Mouse (Mus musculus) kidney, embryonic 16.5 days (tissue): ENCODE measurements around the gene Gprin1. TPM values are rescaled to one million over a fixed set of nuclear protein-coding genes. Genes with fewer than 3 reads are reported as not detected.

Source experiments
- ATAC-seq: fragments of 200-750 bp; cut with Nextera tagmentation; 2 replicates; pipeline ENCODE4 v1.8.0; 2017; ENCODE audit warnings: moderate TSS enrichment; ENCODE audit not compliant: low FRiP score, low TSS enrichment
- H3K27ac ChIP-seq: fragments of 300-500 bp; sonication (generic); 2 replicates; pipeline ENCODE4 v1.5.1; 2014; ENCODE audit warnings: low read length
- H3K27me3 ChIP-seq: fragments of 300-500 bp; sonication (generic); 2 replicates; pipeline ENCODE4 v1.6.1; 2014; ENCODE audit warnings: low read length, control low read depth, mixed read lengths; ENCODE audit not compliant: insufficient read depth
- H3K36me3 ChIP-seq: fragments of 300-500 bp; sonication (generic); 2 replicates; pipeline ENCODE4 v1.6.1; 2014; ENCODE audit warnings: low read length, control low read depth, mixed read lengths; ENCODE audit not compliant: insufficient read depth
- H3K4me1 ChIP-seq: fragments of 300-500 bp; sonication (generic); 2 replicates; pipeline ENCODE4 v1.6.1; 2014; ENCODE audit warnings: low read length, control low read depth, mixed read lengths; ENCODE audit not compliant: insufficient read depth
- H3K4me2 ChIP-seq: fragments of 300-500 bp; sonication (generic); replicated peaks from 2 replicates; pipeline ENCODE4 v1.6.1; 2014; ENCODE audit warnings: low read depth, low read length
- H3K4me3 ChIP-seq: fragments of 300-500 bp; sonication (generic); 2 replicates; pipeline ENCODE4 v1.5.1; 2014; ENCODE audit warnings: mild to moderate bottlenecking, low read length
- H3K9ac ChIP-seq: fragments of 300-500 bp; sonication (generic); replicated peaks from 2 replicates; pipeline ENCODE4 v1.6.1; 2014; ENCODE audit warnings: low read length
- H3K9me3 ChIP-seq: fragments of 300-500 bp; sonication (generic); 2 replicates; pipeline ENCODE4 v1.6.1; 2016; ENCODE audit warnings: low read length, control low read depth
- WGBS: fragments of 180-500 bp; shearing (Covaris S2); extraction: QIAGEN DNeasy Blood & Tissue Kit; methylation state at CpG from one replicate; pipeline ENCODE4 v1.1.7; 2014; 5-methylcytosine and 5-hydroxymethylcytosine counted together
- polyA plus RNA-seq: library from polyadenylated mRNA; unstranded; fragments of >200 nt; fragmentation: Nextera tagmentation; extraction: Ambion mirVana; gene quantifications from 2 replicates; pipeline ENCODE4 v1.2.1, GENCODE M21; 2015

Gprin1 gene
- polyA plus RNA-seq, 1 experiment from 2014 or later = 0.06 TPM

DNA sequence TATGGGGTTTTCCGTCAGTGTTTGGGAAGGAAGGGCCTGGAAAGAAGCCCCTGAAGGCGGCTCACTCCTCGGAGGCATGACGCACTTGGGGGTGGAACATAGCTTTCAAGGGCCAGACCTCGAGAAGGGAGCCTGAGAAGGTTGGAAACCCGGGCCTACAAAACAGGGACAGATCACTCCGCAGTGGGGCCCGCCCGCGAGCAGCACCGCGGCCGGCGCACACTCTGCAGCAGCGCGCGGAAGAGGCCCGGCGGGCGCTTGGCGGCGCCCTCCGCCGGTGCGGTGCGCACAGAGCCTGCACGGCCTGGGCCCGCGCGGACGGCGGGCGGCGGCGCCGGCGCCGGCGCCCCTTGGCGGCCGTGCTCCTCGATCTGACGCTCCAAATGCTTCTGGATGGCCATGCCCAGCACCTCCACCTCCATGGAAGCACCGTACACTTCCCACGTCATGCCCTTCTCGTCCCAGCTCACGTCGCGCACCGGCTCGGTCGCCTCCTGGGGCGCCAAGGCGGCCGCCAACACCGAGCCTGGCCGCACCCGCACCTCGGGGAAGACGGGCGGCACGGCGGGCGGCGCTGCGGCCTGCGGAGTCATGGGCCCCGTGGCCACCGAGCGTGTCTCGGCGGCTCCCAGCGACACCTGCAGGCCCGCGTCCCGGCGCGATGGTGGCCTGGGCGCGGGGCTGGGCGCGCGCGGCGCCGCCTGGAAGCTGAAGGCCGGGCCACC is 12.0 kb downstream of the Gprin1 start:
- H3K4me1 ChIP-seq = peaks cover 10% of the 10 kb centered on the region; the same call in 1 of the 2 replicates
- no peaks in the 10 kb centered on the region for H3K9me3 ChIP-seq
- peak; percentile 86 for ATAC-seq
- H3K27ac ChIP-seq = no peak overlapping the region
- peaks cover 44% of the 10 kb centered on the region for H3K27me3 ChIP-seq
- under 1% methylated on average over 70 of the region's 87 CpGs for WGBS
- H3K9ac ChIP-seq = peak overlapping the region; percentile 48
- no peaks in the 10 kb centered on the region for H3K36me3 ChIP-seq
- H3K4me3 ChIP-seq = peak overlapping the region; percentile 49
- H3K4me2 ChIP-seq = peak overlapping the region; percentile 70

DNA sequence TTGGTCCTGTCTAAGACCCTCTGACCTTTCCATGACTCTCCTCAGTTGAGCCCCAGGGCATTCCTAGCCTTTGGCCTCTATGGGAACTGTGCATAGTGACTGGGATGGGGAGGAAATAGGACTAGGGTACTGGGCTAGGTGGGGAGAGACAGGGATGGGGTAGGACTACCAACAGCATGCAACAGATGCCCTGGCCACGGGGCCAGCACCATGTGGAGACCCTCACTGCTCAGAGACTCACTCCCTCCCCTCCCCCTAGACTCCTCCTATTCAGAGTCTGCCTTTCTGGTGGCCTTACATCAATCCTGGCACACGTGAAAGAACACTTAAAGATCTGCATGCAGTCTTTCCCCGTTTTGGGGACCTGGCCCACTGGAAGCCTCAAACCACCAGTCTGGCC is 12.7 kb downstream of the Gprin1 start:
- Histone ChIP-seq H3K27ac (no peak overlapping the region), H3K4me2 (no peak overlapping the region; the same call in 1 of the 2 replicates), H3K9ac (no peak overlapping the region; the same call in 1 of the 2 replicates), H3K9me3 (no peaks in the 10 kb centered on the region), H3K4me1 (peaks cover 10% of the 10 kb centered on the region; the same call in 1 of the 2 replicates), H3K4me3 (peak overlapping the region; percentile 49), H3K36me3 (no peaks in the 10 kb centered on the region), H3K27me3 (peaks cover 44% of the 10 kb centered on the region)
- WGBS = 25% methylated on average over 3 of the region's 3 CpGs
- ATAC-seq = peak; percentile 41; the same call in 1 of the 2 replicates

DNA sequence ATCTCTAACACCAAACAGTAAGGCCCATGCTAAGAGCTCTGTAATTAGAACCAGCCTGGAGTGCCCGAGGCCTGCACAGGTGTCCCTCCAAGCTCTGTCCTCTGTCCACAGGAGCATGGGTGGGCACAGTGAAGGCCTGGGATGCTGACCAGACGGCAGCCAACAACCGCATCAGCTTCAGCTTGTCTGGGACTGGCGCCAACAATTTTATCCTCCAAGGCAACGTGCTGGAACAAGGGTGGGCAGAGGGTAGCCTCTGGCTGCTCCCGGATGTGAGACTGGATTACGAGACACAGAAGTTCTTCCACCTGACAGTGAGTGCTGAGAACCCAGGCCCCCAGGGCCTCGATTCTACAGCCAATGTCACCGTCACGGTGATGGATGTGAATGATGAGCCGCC is 23.5 kb downstream of the Gprin1 start:
- Histone ChIP-seq H3K4me3 (no peak overlapping the region), H3K9ac (no peak overlapping the region), H3K4me1 (no peaks in the 10 kb centered on the region), H3K36me3 (no peaks in the 10 kb centered on the region), H3K4me2 (no peak overlapping the region), H3K27ac (no peak overlapping the region), H3K27me3 (no peaks in the 10 kb centered on the region), H3K9me3 (peaks cover 4% of the 10 kb centered on the region; the same call in 1 of the 2 replicates)
- WGBS = 65% methylated on average over 11 of the region's 11 CpGs
- ATAC-seq = no peak

DNA sequence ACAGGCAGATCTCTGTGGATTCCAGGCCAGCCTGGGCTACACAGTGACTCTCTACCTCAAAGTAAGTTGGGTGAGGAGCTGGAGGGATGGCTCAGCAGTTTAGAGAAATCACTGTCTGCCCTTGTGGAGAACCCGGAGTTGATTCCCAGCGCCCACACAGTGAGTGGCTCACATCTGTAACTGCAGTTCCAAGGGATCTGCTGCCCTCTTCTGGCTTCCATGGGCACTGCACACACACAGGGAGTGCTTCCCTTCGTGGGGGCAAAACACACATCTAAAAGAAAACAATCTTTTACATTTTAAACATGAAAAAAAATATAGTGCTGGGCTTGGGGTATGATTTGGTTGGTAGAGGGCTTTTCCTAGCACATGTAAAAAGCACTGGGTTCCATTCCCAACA is 26.5 kb downstream of the Gprin1 start:
- Histone ChIP-seq H3K4me2 (no peak overlapping the region), H3K9ac (no peak overlapping the region), H3K27ac (no peak overlapping the region), H3K27me3 (no peaks in the 10 kb centered on the region), H3K4me3 (no peak overlapping the region), H3K36me3 (no peaks in the 10 kb centered on the region), H3K4me1 (no peaks in the 10 kb centered on the region), H3K9me3 (peaks cover 4% of the 10 kb centered on the region; the same call in 1 of the 2 replicates)
- ATAC-seq = no peak
- 89% methylated on average over 3 of the region's 3 CpGs for WGBS

DNA sequence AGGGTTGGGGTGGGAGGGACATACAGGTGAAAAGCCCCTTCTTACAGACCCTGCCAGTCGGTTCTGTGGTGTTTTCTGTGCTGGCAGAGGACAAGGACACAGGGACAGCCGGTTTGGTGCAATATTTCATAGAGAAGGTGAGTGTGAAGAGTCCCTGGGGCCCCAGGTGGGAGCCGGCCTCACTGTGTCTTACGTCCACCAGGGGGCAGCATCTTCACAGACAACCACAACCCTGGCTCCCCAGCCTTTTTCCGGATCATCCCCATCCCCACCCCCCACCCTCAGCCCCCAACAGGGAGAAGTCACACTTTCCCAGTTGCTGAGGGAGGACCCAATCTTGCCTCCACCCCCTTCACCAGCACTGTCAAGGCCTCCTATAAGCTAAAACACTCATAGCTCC is 32.8 kb downstream of the Gprin1 start:
- H3K27me3 ChIP-seq = no peaks in the 10 kb centered on the region
- no peaks in the 10 kb centered on the region for H3K36me3 ChIP-seq
- no peak overlapping the region for H3K4me3 ChIP-seq
- no peaks in the 10 kb centered on the region for H3K9me3 ChIP-seq
- H3K9ac ChIP-seq = no peak overlapping the region
- H3K4me2 ChIP-seq = no peak overlapping the region
- H3K27ac ChIP-seq = no peak overlapping the region
- WGBS = 0% methylated on average over 5 of the region's 5 CpGs
- no peaks in the 10 kb centered on the region for H3K4me1 ChIP-seq
- no peak for ATAC-seq

GRCm38 (mm10) chr13:54714996-54715395 is 34.7 kb downstream of the Gprin1 start:
- H3K27me3 ChIP-seq = no peaks in the 10 kb centered on the region
- ATAC-seq = no peak
- H3K4me2 ChIP-seq = no peak overlapping the region
- WGBS = 67% methylated on average over 10 of the region's 10 CpGs
- no peak overlapping the region for H3K9ac ChIP-seq
- no peaks in the 10 kb centered on the region for H3K4me1 ChIP-seq
- no peaks in the 10 kb centered on the region for H3K9me3 ChIP-seq
- no peaks in the 10 kb centered on the region for H3K36me3 ChIP-seq
- H3K27ac ChIP-seq = no peak overlapping the region
- no peak overlapping the region for H3K4me3 ChIP-seq

DNA sequence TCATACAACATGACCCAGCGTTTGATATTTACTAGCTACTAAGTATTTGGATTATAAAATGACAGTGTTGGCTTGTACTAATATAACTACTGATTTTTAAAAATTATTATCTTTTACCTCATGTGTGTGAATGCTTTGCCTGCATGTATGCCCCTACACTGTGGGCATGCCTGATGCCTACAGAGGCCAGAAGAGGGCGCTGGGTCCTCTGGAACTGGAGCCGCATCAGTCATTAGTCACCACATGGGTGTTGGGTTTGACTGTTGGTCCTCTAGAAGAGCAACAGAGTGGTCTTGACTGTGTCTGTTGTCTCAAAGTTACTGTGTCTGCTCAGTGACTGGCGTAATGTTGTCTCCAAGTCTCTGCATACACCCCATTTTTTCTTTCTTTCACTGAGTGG is 35.3 kb downstream of the Gprin1 start:
- 40% methylated on average over 4 of the region's 4 CpGs for WGBS
- H3K4me2 ChIP-seq = no peak overlapping the region
- H3K27me3 ChIP-seq = no peaks in the 10 kb centered on the region
- no peaks in the 10 kb centered on the region for H3K4me1 ChIP-seq
- ATAC-seq = no peak
- no peaks in the 10 kb centered on the region for H3K9me3 ChIP-seq
- H3K4me3 ChIP-seq = no peak overlapping the region
- H3K36me3 ChIP-seq = no peaks in the 10 kb centered on the region
- H3K27ac ChIP-seq = no peak overlapping the region
- H3K9ac ChIP-seq = no peak overlapping the region

GRCm38 (mm10) chr13:54710866-54711265 is 38.8 kb downstream of the Gprin1 start:
- Histone ChIP-seq H3K9ac (no peak overlapping the region), H3K27ac (no peak overlapping the region), H3K4me2 (no peak overlapping the region), H3K27me3 (no peaks in the 10 kb centered on the region), H3K9me3 (no peaks in the 10 kb centered on the region), H3K4me1 (no peaks in the 10 kb centered on the region), H3K36me3 (no peaks in the 10 kb centered on the region), H3K4me3 (no peak overlapping the region)
- no peak for ATAC-seq
- 81% methylated on average over 3 of the region's 3 CpGs for WGBS

DNA sequence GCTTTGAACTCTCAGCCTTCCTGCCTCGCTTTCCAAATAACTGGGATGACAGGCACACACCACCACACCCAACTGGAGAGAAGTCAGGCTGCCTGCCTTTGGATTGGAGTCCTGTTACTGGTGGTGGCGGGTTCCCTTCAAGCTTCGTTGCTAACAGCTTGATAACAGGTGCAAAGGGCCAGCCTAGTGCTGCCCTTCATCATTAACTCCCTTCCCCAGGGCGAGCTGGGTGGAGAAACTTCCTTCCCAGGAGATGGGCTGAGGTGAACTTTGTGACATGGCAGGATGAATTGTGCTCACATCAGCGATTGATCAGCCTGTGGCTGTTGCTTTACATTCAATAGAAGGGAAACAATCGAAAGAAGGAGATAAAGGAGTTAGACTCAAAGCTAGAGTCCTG is 44.8 kb downstream of the Gprin1 start:
- H3K4me1 ChIP-seq = peaks cover 10% of the 10 kb centered on the region
- H3K27me3 ChIP-seq = no peaks in the 10 kb centered on the region
- no peak overlapping the region for H3K9ac ChIP-seq
- ATAC-seq = no peak
- no peak overlapping the region for H3K4me3 ChIP-seq
- no peak overlapping the region for H3K27ac ChIP-seq
- WGBS = 40% methylated on average over 6 of the region's 6 CpGs
- no peaks in the 10 kb centered on the region for H3K9me3 ChIP-seq
- no peak overlapping the region for H3K4me2 ChIP-seq
- H3K36me3 ChIP-seq = no peaks in the 10 kb centered on the region

DNA sequence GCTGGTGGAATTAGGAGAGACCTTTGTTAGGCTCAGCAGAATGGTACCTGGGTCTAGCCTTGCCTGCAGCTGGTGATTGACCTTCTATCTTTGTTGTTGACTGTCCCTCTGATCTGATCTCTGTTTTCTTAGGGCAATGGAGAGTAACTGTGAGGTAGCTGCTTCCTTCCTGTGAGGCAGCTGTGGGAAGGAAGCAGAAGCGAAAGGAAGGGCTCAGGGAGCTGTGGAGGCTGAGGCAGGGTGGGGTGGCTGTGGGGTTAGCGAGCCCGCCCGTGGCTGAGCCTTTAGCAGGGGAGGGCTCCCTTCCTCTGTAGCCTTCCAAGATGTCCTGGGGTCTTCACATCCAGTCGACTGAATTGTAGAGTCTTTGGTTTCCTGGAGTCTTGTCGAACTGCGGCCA is 47.2 kb downstream of the Gprin1 start:
- WGBS = 73% methylated on average over 7 of the region's 7 CpGs
- Histone ChIP-seq H3K36me3 (no peaks in the 10 kb centered on the region), H3K9me3 (no peaks in the 10 kb centered on the region), H3K27ac (no peak overlapping the region), H3K4me1 (peaks cover 10% of the 10 kb centered on the region), H3K4me2 (no peak overlapping the region), H3K27me3 (no peaks in the 10 kb centered on the region), H3K9ac (no peak overlapping the region), H3K4me3 (no peak overlapping the region)
- ATAC-seq = no peak
